Mouse (Mus musculus) liver, embryonic 14.5 days (tissue): ENCODE data around the gene Ctcf.

Experiments
- CTCF ChIP-seq: IDR thresholded peaks from 2 replicates; pipeline ENCODE4 v1.5.1; 2016; ENCODE audit warnings: antibody characterized with exemption, low read depth, control low read depth
- EP300 ChIP-seq: IDR thresholded peaks from 2 replicates; pipeline ENCODE4 v1.6.1; 2016; ENCODE audit warnings: antibody characterized with exemption, low read depth

- TF ChIP-seq CTCF (no peak), EP300 (no peak)
Measured at GRCm38 (mm10) chr8:105639835-105640234, 3.5 kb downstream of the Ctcf start.
